Mouse (Mus musculus) lung, adult 2 months (tissue): ENCODE measurements around the gene Ctbs.

Source experiments
- CTCF ChIP-seq: fragments of 200-500 bp; IDR thresholded peaks from 2 replicates; pipeline ENCODE4 v1.5.1; 2011; ENCODE audit warnings: mild to moderate bottlenecking, low read length, control low read depth; ENCODE audit not compliant: insufficient read depth
- POLR2A ChIP-seq: fragments of 200-500 bp; IDR thresholded peaks from 2 replicates; pipeline ENCODE4 v1.6.1; 2011; ENCODE audit warnings: low read depth, mild to moderate bottlenecking, control low read depth, low read length, borderline replicate concordance; ENCODE audit errors: extremely low read depth

DNA sequence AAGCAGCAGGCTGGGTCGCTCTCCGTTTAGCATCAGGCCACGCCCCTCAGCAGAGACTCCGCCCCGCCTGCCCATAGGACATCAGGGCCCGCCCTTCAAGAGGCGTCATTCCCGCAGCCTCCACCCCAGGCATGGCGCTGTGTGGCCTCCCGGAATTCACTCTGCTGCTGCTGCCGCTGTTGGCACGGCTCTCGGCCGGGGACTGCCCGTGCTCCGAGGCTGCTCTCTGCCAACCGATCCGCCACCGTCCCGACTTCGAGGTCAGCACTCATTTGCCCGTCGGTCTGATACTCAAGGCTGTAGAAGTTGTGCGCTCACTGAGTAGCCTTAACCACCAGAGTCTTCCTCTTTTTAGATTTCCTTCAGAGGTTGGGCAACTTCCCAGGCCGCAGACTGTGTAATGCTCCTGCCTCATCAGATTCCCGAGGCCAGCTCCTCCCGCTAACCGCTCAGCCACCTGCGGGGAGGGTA lies 811 bp downstream of the Ctbs start:
- TF ChIP-seq CTCF = no peak
- peak; percentile 97 for TF ChIP-seq POLR2A
